Mouse (Mus musculus): ENCODE measurements around the gene Slc25a25.

The Slc25a25 gene

DNA sequence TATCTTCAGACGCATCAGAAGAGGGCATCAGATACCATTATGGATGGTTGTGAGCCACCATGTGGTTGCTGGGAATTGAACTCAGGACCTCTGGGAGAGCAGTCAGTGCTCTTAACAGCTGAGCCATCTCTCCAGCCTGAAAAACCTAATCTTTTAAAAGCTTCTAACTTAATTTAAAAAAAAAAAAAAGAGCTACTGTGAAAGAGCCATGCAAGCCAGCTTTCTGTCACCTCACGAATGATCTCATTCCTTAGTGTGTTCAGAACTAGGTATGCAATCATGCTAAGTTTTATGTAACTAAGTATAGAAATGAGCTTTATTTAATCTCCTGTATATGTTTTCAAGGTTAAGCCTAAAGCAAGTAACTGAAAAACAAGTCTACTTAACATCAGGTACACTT, 8.4 kb upstream of the Slc25a25 start:
- DNase-seq (ENCODE audit: low spot score in 2 of 2), result no peak

GRCm38 (mm10) chr2:32458300-32458699, 7.1 kb upstream of the Slc25a25 start:
- no peak for DNase-seq (ENCODE audit: low spot score in 2 of 2)

DNA sequence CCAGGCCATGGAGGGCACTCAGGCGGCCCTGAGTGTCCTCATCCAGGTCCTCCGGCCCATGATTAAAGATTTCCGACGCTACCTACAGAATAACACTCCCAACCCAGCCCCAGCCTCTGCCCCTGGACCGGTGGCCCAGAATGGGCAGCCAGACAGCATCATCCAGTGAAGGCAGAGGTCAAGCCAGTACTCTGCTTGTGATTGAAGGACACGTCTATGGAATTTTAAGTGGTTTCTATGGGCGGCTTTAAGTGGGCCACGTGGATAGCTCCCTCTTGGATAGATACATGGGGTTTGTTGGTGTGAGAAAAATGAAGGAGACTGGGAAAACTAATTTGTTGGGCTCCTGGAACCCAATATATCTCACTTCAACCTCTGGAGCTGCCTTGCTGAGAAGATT, 3.9 kb upstream of the Slc25a25 start:
- DNase-seq (ENCODE audit: low spot score in 2 of 2), result no peak

- DNase-seq (ENCODE audit: low spot score in 2 of 2), result no peak
Measured at GRCm38 (mm10) chr2:32454633-32455032, 3.4 kb upstream of the Slc25a25 start.

DNA sequence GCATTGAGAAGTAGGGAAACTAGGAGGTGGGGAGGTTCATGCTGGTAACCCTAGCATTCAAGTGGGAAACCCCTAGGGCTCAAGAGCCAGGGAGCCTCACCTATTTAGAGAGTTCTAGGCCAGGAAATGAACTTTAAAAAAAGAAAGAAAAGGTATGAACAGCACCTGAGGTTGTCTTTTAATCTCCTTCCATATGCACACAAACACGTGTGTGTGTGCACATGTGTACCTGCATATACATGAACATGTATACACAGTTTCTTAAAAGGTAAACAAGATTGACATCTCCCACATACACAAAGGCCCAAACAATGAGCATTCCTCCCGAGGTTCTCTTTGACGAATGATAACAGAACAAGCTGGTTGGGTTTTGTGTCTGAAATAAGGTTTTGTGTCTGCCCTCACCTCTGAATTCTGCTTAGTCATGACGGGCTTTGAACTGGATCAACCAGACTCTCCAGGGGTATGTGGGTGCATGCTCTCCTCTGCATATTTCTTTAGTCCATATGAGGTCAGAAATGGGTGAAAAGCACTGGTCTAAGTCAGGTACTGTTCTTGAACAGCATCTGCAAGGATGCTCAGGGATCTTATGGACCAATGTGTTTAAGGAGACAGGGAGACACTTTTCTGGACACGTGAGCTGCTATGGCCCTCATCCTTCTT, 2.5 kb upstream of the Slc25a25 start:
- DNase-seq (ENCODE audit: low spot score in 2 of 2), result no peak

GRCm38 (mm10) chr2:32452441-32452971, 1.3 kb upstream of the Slc25a25 start:
- peak; percentile 42 to 55 for DNase-seq (ENCODE audit: low spot score in 2 of 2)

DNA sequence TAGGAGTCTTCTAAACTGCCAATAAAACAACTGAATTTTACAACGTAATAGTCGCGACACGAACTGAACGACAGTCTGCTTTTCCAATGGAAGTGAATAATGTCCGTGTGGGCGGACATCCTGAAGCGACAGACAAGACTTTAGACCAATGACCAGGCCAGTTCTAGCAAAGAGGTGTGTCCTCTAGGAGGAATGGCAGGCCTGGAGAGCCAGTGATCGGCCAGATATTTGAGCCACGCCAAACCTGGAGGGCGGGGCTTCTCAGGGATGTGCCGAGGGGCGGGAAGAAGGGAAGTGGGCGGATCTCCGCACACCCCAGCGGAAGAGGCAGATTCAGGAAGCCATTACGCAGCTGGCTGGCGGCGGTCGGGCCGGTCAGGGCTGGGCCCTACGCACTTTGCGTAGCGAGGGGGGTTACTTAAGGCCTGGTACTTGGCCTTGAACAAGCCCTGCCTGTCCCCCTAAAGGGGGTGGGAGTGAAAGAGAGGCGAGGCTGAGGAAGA, 676 bp upstream of the Slc25a25 start:
- DNase-seq (ENCODE audit: low spot score in 2 of 2), result peak; percentile 98 to 99

DNA sequence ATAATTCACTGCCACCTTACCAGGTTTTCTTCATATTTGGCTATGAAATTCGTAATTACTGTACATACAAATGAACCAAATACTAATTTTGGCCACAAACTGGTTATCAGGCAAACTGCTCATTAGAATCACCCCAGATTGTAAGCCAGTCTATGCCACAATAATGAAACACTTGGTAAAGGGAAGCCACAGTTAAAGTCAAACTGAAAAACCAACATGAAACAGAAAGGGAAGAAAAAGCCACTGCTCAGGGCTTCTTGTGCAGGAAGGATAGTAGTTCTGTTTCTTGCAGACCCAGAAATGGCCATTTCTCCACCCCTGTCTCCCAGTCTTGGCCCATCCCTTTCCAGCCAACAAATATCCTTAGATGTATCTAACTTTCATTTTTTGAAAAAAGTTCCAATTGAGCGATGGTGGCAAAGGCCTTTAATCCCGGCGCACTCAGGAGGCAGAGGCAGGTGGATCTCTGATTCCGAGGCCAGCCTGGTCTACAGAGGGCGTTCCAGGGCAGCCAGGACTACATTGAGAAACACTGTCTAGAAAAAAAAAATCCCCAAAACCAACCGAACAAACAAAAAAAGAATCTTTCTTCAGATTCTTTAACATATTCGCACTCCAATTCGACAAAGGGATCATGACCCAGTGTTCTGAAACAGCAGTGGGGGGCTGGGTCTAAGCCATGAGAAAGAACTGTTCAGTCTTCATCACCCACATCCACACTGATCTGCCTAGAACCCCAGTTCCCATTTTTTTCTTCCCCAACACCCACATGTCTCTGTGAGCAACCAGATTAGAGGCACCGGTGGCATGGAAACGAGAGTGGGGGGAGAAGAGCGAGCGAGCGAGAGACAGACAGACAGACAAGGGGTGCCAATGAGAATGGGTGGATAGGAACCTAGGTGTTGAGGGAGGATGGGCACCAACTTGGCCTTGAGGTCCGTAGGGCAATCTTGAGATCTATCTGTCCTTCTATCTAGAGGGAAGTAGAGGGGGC, 1.2 kb downstream of the Slc25a25 start, which contains the start of gene Naif1:
Gene Naif1, plus strand, starts transcription at position 697 of the 994 bp plus-strand sequence.
- DNase-seq (ENCODE audit: low spot score in 2 of 2), result peak; percentile 34 to 52

DNA sequence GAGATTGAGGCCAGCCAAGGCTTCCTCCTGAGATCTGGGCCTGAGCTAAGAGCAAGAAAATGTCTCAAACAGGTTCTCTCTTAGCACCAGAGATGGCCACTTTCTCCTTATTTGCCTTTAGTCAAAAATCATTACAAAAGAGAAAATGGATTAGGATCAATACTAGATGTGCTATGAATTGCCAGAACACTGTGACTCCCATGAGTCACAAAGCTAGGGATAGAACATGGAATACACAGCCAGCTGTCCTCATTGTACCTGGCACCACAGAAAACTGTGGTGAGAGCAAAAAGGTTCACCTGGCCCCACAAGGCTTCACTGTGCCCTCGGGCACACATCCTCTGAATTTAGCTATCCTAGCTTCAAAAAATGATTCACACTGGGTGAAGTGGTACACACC, 2.8 kb downstream of the Slc25a25 start:
- no peak for DNase-seq (ENCODE audit: low spot score in 2 of 2)

DNA sequence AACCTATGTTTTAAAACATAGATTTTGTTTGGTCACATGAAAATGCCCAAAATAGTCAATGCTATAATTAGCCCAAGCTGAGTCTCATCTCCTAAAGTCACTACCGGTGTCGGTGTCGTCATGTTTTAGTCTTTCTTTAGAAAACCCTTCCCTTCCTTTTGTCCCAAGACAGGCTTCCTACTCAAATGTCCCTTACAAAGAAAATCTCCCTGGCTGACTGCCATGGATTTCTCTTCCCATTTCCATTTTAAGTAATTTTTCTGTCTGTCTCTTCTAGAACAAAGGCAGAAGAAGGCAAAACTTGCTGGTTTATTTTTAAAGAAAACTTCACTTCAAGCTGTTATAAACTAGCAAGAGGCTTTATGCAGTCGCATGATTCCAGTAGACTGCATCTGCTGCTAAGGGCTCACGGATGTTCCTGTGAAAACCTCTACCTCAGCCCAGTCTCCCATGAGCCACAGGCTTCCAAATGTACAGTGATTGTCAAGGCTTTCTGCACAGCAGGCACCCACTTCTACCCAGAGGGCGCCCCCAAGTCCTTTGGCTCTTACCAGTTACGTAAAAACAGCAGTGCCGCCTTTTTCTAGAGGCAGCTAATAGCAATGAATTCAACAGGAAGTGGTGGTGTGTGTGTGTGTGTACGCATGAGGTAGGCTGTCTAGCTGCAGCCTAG, 3.8 kb downstream of the Slc25a25 start:
- no peak for DNase-seq (ENCODE audit: low spot score in 2 of 2)

DNA sequence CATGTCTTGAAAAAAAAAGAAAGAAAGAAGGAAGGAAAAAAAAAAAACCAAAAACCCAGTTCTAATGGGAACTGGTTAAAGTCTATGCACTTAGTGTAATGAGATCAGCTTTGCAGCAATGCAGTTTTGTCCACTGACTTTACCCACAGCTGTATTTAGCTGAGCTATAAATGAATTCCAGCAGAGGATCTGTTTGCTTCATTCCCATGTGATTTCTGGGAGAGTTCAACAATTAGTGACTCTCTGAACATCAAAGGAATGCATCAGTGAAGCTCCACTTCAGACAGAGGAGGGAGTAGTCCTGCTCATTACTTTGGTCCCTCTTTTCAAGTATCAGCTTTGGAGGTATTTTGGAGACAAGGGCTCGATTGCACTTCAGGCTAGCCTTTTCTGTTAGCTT, 5.7 kb downstream of the Slc25a25 start:
- DNase-seq (ENCODE audit: low spot score in 2 of 2), result no peak

- no peak for DNase-seq (ENCODE audit: low spot score in 2 of 2)
Measured at GRCm38 (mm10) chr2:32441550-32441949, 9.7 kb downstream of the Slc25a25 start.

DNA sequence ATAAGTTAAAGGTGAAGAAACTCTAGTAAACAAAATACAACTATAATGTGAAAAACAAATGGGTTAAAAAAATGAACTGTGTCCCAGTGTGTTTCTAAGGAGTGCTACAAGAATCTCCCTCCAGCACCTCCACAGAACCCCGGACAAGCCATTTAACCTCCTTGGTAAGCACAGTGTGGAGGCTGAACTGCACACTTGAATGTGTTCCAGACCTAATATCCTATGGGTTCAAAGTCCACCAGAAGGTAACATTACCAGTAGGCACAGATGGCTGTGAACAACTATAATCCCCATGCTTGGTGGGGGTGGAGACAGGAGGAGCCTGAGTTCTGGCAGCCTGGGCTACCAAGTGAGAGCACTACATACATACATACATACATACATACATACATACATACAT, 10.6 kb downstream of the Slc25a25 start:
- DNase-seq (ENCODE audit: low spot score in 2 of 2), result no peak

DNA sequence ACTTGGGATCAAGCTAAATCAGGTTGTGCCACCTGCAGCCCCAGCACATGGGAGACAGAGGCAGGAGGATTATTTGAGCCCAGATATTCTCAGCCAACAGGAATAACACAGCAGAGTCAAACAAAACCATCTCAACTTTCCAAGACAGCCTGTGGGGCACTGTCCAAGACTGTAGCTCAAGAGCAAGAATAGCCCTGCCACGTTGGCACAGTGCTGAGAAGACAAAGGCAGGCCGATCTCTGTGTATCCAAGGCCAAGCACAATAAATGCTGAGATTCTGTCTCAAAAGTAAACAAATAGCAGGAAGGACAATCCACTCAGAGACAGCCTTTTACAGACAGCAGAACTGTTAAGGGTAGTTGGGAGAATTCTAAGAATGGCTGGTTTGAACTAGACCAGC, 11.1 kb downstream of the Slc25a25 start:
- no peak for DNase-seq (ENCODE audit: low spot score in 2 of 2)

DNA sequence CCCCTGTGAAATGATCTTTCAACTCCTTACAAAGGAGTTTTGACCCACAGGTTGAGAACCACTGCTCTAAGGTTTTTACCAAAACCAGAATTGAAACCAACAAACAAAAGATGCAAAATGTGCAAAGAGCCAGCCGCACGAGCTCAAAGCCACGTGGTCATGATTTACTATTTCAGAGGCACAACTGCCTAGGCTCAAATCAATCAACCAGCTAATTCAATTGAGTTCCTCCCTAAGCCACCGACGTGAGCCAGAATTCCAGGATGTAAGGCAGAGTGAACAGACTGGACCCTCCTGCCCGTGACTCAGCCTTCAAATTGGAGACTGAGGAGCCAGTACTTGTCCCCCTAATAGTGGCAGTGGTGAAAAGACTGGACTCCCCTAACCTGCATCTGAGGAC, 12.1 kb downstream of the Slc25a25 start:
- DNase-seq (ENCODE audit: low spot score in 2 of 2), result no peak

- DNase-seq (ENCODE audit: low spot score in 2 of 2), result no peak
Measured at GRCm38 (mm10) chr2:32438733-32439132, 12.5 kb downstream of the Slc25a25 start.

GRCm38 (mm10) chr2:32437612-32438166, 13.6 kb downstream of the Slc25a25 start:
- DNase-seq (ENCODE audit: low spot score in 2 of 2), result no peak

DNA sequence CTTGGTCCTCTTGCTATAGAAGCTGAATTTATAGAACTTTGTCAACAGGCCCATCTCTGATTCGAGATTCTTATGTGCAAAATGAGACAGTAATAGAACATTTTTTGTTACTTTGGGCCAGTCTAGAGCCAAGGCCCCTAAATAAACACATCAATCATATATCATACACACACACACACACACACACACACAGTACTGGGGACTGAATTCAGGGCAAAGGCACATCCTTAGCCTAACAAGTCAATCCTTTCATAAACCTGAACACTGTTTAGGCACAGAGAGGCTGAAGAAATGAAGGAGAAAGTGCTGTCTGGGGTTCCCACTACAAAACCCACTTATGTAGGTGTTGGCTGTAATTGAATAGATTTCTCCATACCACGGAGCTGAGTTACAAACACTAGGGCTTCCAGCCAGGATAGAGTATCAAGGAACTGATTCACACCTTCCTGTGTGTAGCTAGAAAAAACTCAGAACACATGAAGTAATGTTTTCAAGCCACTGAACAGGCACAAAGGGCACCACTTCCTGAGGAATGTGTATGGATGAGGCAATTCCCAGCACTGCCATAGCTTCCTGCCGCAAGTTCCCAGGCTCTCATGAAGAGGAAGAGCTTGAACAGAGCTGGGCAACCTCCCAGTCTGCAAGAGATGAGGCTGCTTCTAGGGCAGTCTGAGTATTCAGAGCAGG, 14.4 kb downstream of the Slc25a25 start:
- DNase-seq (ENCODE audit: low spot score in 2 of 2), result no peak

GRCm38 (mm10) chr2:32430701-32431676, 20.3 kb downstream of the Slc25a25 start:
- DNase-seq (ENCODE audit: low spot score in 2 of 2), result peak; percentile 86 to 87

Measured in frontal cortex, postnatal 10 days (tissue).